Mouse (Mus musculus): ENCODE data around the gene Olfr732.

Gene Olfr732

DNA sequence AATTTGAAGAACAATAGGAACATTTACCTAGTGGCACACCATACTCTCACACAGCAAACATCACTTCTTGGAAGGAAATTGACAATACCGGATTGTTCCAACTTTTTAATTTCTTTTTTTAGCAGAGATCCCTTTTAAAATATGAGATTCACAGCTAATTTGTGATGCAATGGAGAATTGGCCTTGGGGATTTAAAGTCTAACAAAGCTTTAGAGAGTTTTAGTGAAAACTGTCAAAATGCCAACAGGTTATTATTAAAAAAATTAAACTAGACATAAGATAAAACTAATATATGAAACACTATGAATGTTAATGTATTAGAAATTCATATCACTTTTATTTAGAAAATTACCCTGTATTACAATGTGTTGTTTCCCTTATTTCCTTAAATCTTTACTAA is at the start of gene Olfr732:
Gene Olfr732, minus strand, starts transcription at position 101 of the 400 bp plus-strand sequence.
- DNase-seq (ENCODE audit: low spot score in 2 of 2), result no peak

DNA sequence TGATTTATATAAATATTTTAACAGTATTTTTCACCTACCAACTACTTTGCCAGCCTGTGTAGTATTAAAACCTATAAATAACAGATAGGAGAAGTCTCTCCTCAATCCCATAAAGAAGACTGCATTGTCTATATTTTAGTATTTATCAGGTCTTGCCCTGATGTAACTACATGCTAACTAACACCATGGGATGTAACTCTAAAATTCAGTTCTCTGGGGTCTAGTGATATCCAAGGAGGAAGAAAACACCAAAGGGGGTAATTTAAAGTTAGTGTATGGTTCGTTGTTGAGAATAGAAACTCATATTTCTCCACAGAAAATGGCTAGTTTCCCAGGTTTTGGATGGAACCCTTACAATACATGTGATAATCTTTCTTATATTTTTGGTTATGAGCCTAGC is 42.7 kb upstream of the Olfr732 start, which contains the start of gene Olfr734:
Gene Olfr734, minus strand, starts transcription at position 101 of the 400 bp plus-strand sequence.
- DNase-seq (ENCODE audit: low spot score in 2 of 2), result no peak

DNA sequence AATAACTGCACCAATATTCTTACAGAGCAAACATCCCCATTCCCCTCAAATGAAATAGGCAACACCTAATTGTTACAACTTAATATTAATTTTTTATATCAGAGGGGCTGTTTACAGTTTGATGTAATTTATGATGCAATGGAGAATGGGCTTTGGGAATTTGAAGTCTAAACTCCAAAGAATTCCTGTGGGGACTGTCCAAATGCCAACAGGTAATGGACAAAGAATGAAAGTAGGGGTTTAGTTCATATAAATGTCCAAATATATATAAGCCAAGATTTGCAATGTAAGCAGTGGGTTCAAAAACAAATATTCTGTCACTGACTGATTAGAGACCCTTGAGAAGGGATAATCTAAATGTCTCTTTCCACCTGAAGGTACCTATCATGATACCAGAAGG is 17.4 kb upstream of the Olfr732 start, which contains the start of gene Olfr733:
Gene Olfr733, minus strand, starts transcription at position 101 of the 400 bp plus-strand sequence.
- DNase-seq (ENCODE audit: low spot score in 2 of 2), result no peak

- DNase-seq (ENCODE audit: low spot score in 2 of 2), result no peak
These were observed 42.2 kb downstream of the Olfr732 start, which contains the start of gene Olfr731 for GRCm38 (mm10) chr14:50241766-50242165. Olfr731 (minus strand) TSS chr14:50241866.
